Mouse (Mus musculus): ENCODE measurements around the gene Vps8. TPM values are rescaled to one million over a fixed set of nuclear protein-coding genes. Genes with fewer than 3 reads are reported as not detected.

The Vps8 gene
- total and polyA plus RNA-seq, 3 experiments: 26.2 to 50.1 (median 30.3) TPM

DNA sequence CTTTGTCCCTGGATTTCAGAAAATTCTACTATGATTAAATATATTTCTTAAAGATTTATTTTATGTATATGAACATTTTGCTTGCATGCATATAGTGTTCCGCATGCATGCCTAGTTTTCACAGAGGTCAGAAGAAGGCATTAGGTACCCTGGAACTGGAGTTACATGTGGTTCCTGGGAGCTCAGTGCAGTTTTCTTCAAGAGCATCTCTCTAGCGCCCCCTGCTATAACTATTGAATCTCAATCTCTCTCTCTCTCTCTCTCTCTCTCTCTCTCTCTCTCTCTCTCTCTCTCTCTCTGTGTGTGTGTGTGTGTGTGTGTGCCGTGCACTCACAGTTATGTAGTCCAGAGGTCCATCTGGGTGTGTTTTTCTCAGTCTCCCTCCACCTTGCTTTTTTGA, 114.4 kb downstream of the Vps8 start:
- H3K4me3 ChIP-seq (ENCODE audit: low read depth, low read length): no peak overlapping the region
- no peaks in the 10 kb centered on the region for H3K27me3 ChIP-seq (ENCODE audit: insufficient read depth, low read length)
- H3K36me3 ChIP-seq (replicated peaks): peaks cover 58% of the 10 kb centered on the region
- no peaks in the 10 kb centered on the region for H3K9me3 ChIP-seq (replicated peaks)
- no peak for DNase-seq (ENCODE audit: low spot score)
- H3K4me1 ChIP-seq (ENCODE audit: insufficient read depth, low read depth, low read length): peaks cover 10% of the 10 kb centered on the region; the same call in 1 of the 2 replicates
- TF ChIP-seq POLR2AphosphoS5 (IDR thresholded peaks at IDR 0.05; ENCODE audit: insufficient replicate concordance, low read depth, low read length): no peak
- no peak for TF ChIP-seq GATA2 (IDR thresholded peaks at IDR 0.05; ENCODE audit: borderline replicate concordance, low read depth, low read length)
- no peak for TF ChIP-seq TAL1 (conservative IDR thresholded peaks at IDR 0.05; ENCODE audit: low read depth, low read length)
- TF ChIP-seq GATA1 (IDR thresholded peaks at IDR 0.05; ENCODE audit: borderline replicate concordance, low read length): no peak
- TF ChIP-seq CTCF (IDR thresholded peaks at IDR 0.05; ENCODE audit: low read depth, low read length): no peak
- ATAC-seq (ENCODE audit: extremely low read depth, insufficient number of reproducible peaks, low FRiP score, poor library complexity, severe bottlenecking): no peak

DNA sequence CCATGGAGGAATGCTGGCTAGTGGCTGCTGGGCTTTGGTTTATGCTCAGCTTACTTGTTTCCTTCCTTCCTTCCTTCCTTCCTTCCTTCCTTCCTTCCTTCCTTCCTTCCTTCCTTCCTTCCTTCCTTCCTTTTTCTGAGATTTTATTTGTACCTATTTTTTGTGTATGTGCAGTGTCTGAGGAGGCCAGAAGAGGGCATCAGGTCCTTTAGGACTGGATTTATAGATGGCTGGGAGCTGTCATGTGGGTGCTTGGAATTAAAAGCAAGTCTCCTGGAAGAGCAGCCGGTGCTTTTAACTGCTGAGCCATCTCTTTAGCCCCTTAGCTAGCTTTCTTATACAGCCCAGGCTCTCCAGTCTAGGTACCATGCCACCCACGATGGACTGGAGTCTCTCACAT, 116.0 kb downstream of the Vps8 start:
- H3K4me1 ChIP-seq (ENCODE audit: insufficient read depth, low read depth, low read length): peaks cover 8% of the 10 kb centered on the region
- peaks cover 56% of the 10 kb centered on the region for H3K36me3 ChIP-seq (replicated peaks)
- ATAC-seq (ENCODE audit: extremely low read depth, insufficient number of reproducible peaks, low FRiP score, poor library complexity, severe bottlenecking) (no peak), DNase-seq (ENCODE audit: low spot score) (no peak)
- H3K4me3 ChIP-seq (ENCODE audit: low read depth, low read length): no peak overlapping the region
- TF ChIP-seq GATA1 (IDR thresholded peaks at IDR 0.05; ENCODE audit: borderline replicate concordance, low read length) (no peak), CTCF (IDR thresholded peaks at IDR 0.05; ENCODE audit: low read depth, low read length) (no peak), GATA2 (IDR thresholded peaks at IDR 0.05; ENCODE audit: borderline replicate concordance, low read depth, low read length) (no peak), POLR2AphosphoS5 (IDR thresholded peaks at IDR 0.05; ENCODE audit: insufficient replicate concordance, low read depth, low read length) (no peak), TAL1 (conservative IDR thresholded peaks at IDR 0.05; ENCODE audit: low read depth, low read length) (no peak)
- no peaks in the 10 kb centered on the region for H3K27me3 ChIP-seq (ENCODE audit: insufficient read depth, low read length)
- H3K9me3 ChIP-seq (replicated peaks): no peaks in the 10 kb centered on the region

GRCm38 (mm10) chr16:21542559-21542958, 119.6 kb downstream of the Vps8 start:
- no peaks in the 10 kb centered on the region for H3K9me3 ChIP-seq (replicated peaks)
- peaks cover 8% of the 10 kb centered on the region for H3K4me1 ChIP-seq (ENCODE audit: insufficient read depth, low read depth, low read length)
- H3K36me3 ChIP-seq (replicated peaks): peaks cover 47% of the 10 kb centered on the region
- no peak overlapping the region for H3K4me3 ChIP-seq (ENCODE audit: low read depth, low read length)
- H3K27me3 ChIP-seq (ENCODE audit: insufficient read depth, low read length): no peaks in the 10 kb centered on the region
- DNase-seq (ENCODE audit: low spot score) (no peak), ATAC-seq (ENCODE audit: extremely low read depth, insufficient number of reproducible peaks, low FRiP score, poor library complexity, severe bottlenecking) (no peak)
- no peak for TF ChIP-seq CTCF (IDR thresholded peaks at IDR 0.05; ENCODE audit: low read depth, low read length)

- H3K36me3 ChIP-seq (replicated peaks): peaks cover 38% of the 10 kb centered on the region
- DNase-seq (ENCODE audit: low spot score) (no peak), ATAC-seq (ENCODE audit: extremely low read depth, insufficient number of reproducible peaks, low FRiP score, poor library complexity, severe bottlenecking) (no peak)
- TF ChIP-seq POLR2AphosphoS5 (IDR thresholded peaks at IDR 0.05; ENCODE audit: insufficient replicate concordance, low read depth, low read length) (no peak), GATA2 (IDR thresholded peaks at IDR 0.05; ENCODE audit: borderline replicate concordance, low read depth, low read length) (no peak), CTCF (IDR thresholded peaks at IDR 0.05; ENCODE audit: low read depth, low read length) (no peak)
- H3K9me3 ChIP-seq (replicated peaks): no peaks in the 10 kb centered on the region
- no peaks in the 10 kb centered on the region for H3K27me3 ChIP-seq (ENCODE audit: insufficient read depth, low read length)
- H3K4me3 ChIP-seq (ENCODE audit: low read depth, low read length): no peak overlapping the region
- peaks cover 5% of the 10 kb centered on the region for H3K4me1 ChIP-seq (ENCODE audit: insufficient read depth, low read depth, low read length)
These were observed 124.5 kb downstream of the Vps8 start for GRCm38 (mm10) chr16:21547446-21547845.

GRCm38 (mm10) chr16:21549751-21550150, 126.8 kb downstream of the Vps8 start:
- H3K4me1 ChIP-seq (ENCODE audit: insufficient read depth, low read depth, low read length): no peaks in the 10 kb centered on the region
- no peak overlapping the region for H3K4me3 ChIP-seq (ENCODE audit: low read depth, low read length)
- no peak for ATAC-seq (ENCODE audit: extremely low read depth, insufficient number of reproducible peaks, low FRiP score, poor library complexity, severe bottlenecking)
- TF ChIP-seq TAL1 (conservative IDR thresholded peaks at IDR 0.05; ENCODE audit: low read depth, low read length): no peak
- TF ChIP-seq GATA1 (IDR thresholded peaks at IDR 0.05; ENCODE audit: borderline replicate concordance, low read length): no peak
- TF ChIP-seq GATA2 (IDR thresholded peaks at IDR 0.05; ENCODE audit: borderline replicate concordance, low read depth, low read length): no peak
- TF ChIP-seq CTCF (IDR thresholded peaks at IDR 0.05; ENCODE audit: low read depth, low read length): no peak
- TF ChIP-seq POLR2AphosphoS5 (IDR thresholded peaks at IDR 0.05; ENCODE audit: insufficient replicate concordance, low read depth, low read length): no peak
- DNase-seq (ENCODE audit: low spot score): no peak
- no peaks in the 10 kb centered on the region for H3K27me3 ChIP-seq (ENCODE audit: insufficient read depth, low read length)
- H3K9me3 ChIP-seq (replicated peaks): no peaks in the 10 kb centered on the region
- H3K36me3 ChIP-seq (replicated peaks): peaks cover 41% of the 10 kb centered on the region

DNA sequence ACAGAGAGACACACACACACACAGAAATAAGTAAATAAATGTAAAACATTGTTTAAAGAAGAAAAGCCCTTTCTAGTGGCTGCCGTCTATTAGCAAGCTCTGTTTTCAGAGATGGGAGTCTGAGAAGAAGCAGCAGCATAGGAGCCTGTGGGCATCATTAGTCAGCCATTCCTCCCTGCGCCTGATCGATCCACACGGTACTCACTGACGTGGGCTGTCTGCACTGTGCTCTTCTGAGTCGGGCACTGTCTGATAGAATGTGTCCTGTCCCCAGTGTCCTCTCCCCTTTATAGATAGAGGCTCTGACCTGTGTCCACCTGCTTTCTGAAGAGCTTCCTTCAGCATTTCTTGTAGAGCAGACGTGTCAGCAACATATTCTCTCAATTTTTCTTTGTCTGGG, 127.5 kb downstream of the Vps8 start:
- Histone ChIP-seq H3K36me3 (replicated peaks) (peaks cover 37% of the 10 kb centered on the region), H3K27me3 (ENCODE audit: insufficient read depth, low read length) (no peaks in the 10 kb centered on the region), H3K4me3 (ENCODE audit: low read depth, low read length) (no peak overlapping the region), H3K4me1 (ENCODE audit: insufficient read depth, low read depth, low read length) (no peaks in the 10 kb centered on the region), H3K9me3 (replicated peaks) (no peaks in the 10 kb centered on the region)
- DNase-seq (ENCODE audit: low spot score) (no peak), ATAC-seq (ENCODE audit: extremely low read depth, insufficient number of reproducible peaks, low FRiP score, poor library complexity, severe bottlenecking) (no peak)
- no peak for TF ChIP-seq GATA1 (IDR thresholded peaks at IDR 0.05; ENCODE audit: borderline replicate concordance, low read length)
- no peak for TF ChIP-seq CTCF (IDR thresholded peaks at IDR 0.05; ENCODE audit: low read depth, low read length)
- TF ChIP-seq GATA2 (IDR thresholded peaks at IDR 0.05; ENCODE audit: borderline replicate concordance, low read depth, low read length): no peak
- no peak for TF ChIP-seq TAL1 (conservative IDR thresholded peaks at IDR 0.05; ENCODE audit: low read depth, low read length)
- no peak for TF ChIP-seq POLR2AphosphoS5 (IDR thresholded peaks at IDR 0.05; ENCODE audit: insufficient replicate concordance, low read depth, low read length)

- H3K4me1 ChIP-seq (ENCODE audit: insufficient read depth, low read depth, low read length): no peaks in the 10 kb centered on the region
- H3K4me3 ChIP-seq (ENCODE audit: low read depth, low read length): no peak overlapping the region
- H3K9me3 ChIP-seq (replicated peaks): no peaks in the 10 kb centered on the region
- no peak for ATAC-seq (ENCODE audit: extremely low read depth, insufficient number of reproducible peaks, low FRiP score, poor library complexity, severe bottlenecking)
- H3K36me3 ChIP-seq (replicated peaks): peaks cover 44% of the 10 kb centered on the region
- H3K27me3 ChIP-seq (ENCODE audit: insufficient read depth, low read length): no peaks in the 10 kb centered on the region
- no peak for DNase-seq (ENCODE audit: low spot score)
- TF ChIP-seq CTCF (IDR thresholded peaks at IDR 0.05; ENCODE audit: low read depth, low read length): no peak
These were observed 130.6 kb downstream of the Vps8 start for GRCm38 (mm10) chr16:21553506-21553905.
